Mouse (Mus musculus): ENCODE results near the gene Zfp804a.
A peak's percentile ranks its signal among the peaks of the same experiment; 100 is the strongest.

Zfp804a gene

DNA sequence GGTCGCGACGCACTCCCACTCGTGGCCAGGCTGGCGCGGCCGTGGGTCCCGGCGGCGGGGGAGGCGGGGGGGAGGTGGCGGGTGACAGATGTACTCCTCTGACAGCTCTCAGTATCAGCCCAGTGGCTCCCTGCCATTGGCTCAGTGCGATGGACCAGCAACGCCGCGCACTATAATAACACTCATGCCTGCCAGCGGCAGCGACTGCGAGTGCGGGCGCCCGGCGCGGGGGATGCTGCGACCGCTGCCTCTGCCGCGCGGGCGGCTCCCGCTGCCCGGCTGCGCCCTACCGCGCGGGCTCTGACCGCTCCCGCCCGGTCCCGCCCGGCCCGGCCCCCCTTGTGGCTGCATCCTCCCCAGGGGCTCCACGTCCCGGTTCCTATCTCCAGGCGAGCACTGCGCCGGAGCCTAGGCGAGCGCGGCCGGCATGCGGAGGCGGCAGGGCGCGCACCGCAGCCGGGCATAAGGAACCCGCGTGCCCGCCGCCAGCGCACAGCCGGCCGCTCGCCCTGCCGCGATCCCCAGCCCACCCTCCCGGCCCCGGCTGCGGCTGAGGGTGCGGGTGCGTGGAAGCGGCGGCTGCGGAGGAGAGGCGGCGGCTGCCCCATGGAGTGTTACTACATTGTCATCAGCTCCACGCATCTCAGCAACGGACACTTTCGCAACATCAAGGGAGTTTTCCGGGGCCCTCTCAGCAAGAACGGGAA lies at the start of gene Zfp804a:
Zfp804a (plus strand) TSS at position 38 of the 707 bp plus-strand sequence.
- DNase-seq (ENCODE audit: low spot score): no peak

DNA sequence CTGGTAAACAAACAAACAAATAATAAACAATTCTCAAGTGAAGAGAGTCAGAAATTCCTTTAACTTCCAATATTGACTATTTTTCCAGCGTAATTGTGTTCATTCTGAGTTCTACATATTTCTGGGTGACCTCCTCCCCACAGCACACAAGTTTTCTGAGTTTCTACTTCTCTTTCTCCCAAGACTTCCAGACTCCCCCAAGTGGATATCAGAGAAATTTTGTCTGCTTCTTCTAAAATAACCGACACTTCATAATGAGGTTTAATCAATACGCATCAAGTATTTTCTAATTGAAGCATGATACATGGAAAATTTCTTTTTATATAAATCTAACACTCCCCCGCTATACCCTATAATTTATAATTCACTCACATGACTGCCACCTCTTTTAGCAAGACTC lies 1.4 kb upstream of the Zfp804a start:
- no peak for DNase-seq (ENCODE audit: low spot score)

DNA sequence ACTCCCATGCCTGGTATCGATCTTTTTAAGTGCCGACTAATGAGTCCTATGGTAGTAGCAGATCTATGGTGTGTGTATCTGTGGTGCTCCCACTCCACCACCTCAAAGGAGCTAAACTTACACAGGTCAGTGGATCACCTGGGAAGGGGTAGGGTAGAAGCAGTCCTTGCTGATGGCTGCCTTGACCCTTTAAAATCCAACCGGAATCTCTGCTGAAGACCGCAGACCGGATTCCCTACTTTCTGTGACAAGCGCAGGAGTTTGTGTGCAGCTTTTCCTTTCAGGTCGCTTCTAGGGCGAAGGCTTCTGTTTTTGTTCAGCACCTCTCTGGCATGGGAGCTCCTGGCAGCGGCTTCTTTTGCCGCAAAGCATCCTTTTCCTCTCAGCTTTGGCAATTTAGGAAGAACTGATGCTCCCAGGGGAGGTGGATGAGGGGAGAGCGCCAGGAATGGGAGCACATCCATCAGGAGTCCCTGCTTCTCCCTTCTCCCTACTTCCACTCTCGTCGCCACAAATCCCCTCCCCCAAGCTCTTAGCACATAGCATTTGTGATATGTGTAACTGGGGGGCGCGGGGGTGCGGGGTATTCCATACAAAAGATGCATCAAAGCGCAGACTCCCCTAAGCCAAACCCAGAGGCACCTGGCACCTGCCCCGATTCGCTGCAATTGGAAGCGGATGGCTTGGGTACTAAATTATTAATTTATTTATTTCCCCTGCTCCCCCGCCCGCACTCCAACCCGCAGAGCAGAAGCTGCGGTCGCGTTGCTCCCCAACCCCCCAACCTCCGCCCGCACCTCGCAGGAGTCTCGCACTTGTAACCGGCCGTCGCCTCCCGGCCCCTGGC lies 461 bp upstream of the Zfp804a start:
- DNase-seq (ENCODE audit: low spot score): no peak

DNA sequence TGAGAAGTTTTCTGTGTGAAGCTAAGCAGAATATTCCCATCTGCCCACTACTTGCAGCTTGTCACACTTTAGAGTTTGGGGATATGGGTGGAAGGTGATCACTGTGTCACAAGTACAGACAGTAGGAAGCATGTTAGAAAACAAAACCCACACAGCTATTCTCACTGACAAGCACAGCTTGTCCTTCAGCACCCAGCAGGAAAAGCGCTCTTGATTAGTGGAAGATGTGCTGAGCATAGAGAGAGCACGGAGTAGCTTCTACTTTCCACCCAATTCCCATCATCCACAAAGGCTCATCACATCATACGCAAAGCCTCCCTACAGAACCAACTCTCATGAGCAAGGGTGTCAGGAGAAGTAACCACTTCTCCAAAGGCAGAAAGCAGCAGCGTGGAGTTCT lies 1.4 kb downstream of the Zfp804a start:
- DNase-seq (ENCODE audit: low spot score): no peak

DNA sequence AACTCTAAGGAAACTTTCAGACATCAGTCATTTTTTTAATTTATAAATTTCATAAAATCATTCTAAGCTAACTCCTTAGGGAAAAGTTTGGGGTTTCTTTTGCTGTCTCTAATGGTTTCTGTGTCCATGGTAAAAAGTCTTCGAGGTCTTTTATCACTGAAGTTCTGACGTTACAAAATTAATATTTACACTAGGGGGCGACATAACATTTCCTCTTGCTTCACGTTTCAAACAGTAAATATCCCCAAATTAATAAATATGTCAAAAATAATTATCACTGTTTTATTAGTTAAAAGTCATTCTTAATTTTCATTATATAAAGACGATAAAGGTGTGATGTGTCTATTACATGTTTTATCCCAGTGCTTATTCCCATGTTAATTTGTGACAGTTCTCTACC lies 11.6 kb downstream of the Zfp804a start:
- peak; percentile 29 for DNase-seq (ENCODE audit: low spot score)

DNA sequence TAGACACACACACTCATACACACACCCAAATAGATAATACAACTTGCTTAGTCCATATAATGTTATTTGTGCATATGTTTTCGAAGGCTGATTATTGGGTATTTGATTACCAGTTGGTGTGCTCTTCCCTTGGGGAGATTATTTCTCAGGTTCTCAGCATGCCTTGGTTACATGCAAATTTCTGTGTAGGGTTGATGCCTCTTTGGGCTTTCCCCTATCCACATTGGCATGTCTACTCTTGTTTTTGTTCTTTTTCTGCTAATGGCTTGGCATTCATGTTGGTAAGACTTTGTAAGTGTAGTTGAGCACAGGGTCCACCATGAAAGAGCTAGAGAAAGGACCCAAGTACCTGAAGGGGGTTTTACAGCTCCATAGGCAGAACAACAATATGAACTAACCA lies 14.9 kb downstream of the Zfp804a start:
- DNase-seq (ENCODE audit: low spot score): no peak

DNA sequence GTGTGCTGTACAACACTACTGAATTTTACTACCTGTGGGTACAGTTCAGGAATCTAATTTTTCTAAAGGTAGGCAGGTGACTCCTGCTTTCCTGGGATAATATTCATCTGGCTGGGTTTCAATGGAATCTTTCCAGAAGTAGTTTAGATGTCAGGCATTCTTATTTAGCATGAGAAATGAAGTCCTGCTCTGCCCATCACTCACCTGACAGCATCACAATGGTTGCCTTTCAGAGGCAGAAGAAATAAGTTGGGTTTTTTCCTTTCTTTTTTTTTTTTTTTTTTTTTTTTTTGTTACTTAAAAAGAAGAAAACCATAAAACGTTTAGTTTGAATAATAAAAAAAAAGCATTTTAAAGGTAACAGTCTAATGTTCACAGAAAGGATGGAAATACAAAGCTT lies 16.1 kb downstream of the Zfp804a start:
- DNase-seq (ENCODE audit: low spot score): no peak

DNA sequence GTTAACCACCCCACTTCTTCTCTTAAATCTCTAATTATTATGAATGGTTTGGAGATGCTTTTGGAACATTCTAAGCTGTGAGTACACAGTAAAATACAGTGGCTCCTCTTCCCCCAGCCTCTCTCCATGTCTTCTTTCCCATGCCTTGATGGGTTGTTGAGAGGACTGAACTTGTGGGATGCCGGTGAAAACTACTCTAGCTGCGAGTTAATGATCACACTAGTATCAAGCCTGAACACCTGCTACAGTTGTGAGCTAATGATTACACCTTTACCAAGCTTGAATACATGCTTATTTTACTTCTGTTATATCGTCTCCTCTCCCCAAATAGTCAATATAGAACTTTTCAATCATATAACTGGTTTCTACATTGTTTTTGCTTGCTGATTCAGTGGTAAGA lies 23.9 kb downstream of the Zfp804a start:
- no peak for DNase-seq (ENCODE audit: low spot score)

DNA sequence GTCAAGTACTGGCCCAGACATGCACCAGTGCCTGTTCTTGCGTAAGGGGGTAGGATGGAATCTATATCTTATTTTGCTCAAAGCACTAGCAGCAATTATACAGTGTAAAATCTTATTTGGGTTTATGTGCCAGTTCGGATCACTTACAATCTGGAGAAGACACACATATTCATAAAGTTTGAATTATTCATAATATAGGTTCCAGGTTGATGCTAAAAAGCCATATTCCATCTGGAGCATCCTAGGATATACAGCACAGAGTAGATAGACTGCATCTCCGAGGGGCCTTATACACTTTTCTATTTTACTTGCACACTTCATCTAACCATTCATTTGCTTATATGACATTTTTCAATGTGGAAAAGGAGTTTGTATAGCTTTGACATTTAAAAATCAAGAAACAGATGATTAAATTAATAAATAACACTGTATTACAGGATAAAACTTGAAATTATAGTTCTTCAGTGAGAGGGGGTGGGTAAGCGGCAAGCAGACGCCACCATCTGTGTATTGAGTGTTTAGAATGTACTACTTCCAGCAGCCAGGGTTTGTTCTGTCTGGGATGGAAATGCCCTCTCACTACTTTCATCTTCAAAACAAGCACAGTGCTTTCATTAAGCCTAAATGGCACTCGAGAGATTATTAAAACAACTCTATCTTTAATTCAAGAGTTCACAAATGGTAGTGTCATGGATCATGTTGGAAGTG lies 25.4 kb downstream of the Zfp804a start:
- DNase-seq (ENCODE audit: low spot score): no peak

DNA sequence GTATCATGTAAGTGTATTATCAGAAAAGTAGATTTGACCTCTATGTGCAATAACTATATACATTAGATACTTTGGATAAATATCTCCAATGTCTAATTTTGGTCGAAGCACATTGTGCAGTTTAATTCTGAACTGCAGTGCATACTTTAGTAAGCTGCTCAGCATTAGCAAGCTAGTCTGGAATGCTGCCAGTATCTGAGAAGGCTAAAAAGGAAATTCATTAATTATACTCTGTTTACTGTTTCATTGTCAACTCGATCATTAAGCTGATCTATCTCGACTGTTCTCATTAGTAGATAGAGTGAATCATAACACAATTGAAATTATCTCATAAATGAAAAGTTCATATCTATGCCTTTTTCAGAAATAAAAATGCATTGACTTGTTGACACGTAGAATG lies 27.7 kb downstream of the Zfp804a start:
- no peak for DNase-seq (ENCODE audit: low spot score)

DNA sequence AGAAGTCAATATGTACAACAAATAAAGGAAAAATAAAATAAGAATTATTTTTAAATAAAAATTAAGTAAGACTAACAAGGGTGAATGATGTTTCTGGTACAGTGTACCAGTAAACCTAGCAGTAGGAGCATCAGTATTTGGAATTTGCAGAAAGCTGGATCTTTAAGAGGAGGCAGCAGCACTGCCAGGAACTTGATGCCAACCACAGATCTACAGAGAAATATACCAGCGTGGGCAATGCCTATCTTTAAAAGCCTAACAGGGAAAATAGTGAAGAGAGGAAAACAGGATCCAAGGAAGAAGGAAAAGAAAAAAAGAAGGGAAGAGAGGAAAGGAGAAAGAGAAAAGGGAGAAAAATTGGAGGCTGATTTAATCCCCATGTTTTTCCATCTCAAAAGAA lies 60.1 kb downstream of the Zfp804a start:
- DNase-seq (ENCODE audit: low spot score): no peak

DNA sequence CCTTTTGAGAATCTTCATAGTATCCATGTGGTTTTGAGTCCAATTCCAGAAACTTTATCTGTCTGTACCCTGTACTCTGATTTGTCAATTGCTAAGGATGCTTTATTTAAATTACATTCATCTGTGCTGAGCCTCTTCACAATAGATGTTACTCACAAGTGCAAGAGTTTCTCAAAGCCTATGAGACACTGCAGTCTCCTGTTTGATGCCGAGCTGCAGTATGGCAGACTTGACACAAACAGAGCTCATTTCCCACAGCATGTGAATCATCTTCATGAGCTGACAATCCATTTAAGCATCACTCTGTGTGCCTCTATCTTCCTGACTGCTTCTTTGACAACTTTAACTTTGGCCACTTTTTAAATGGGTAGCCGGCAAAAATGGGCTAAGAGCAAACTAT lies 60.6 kb downstream of the Zfp804a start:
- no peak for DNase-seq (ENCODE audit: low spot score)

DNA sequence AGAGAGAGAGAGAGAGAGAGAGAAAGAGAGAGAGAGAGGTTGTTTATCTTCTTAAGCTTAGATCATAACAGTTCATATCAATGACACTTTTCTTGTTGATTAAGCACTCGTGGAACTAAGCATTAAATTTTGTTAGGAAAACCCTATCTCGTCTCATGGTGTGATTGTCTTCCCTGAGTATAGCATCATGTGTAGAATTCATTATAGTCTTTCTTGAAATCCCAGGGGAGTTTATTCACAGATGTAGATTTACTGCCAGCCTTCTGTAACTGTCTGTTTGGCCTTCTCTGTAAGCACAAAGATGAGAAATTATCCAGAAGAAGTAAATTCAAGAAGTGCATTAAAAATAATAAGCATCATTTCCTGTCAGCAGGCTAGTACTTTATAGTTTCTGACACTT lies 66.6 kb downstream of the Zfp804a start:
- DNase-seq (ENCODE audit: low spot score): no peak

DNA sequence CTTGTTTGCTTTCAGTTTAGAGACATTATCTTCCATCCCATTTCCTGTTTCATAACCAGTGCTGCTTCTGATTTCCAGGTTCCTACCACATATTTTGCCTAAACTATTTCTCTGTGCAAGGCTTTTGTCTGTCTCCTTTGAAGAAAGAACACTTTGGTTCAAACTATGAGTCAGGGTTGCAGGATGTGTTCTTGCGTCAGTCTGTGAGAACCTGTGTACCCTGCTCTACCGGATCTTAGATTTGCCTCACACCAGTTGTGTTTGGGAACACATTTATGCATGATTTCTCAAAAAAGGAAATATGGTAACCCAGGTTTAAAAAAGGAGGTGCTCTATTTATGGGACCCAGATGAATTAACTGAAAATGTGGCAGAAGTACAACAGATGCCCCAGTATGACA lies 125.7 kb downstream of the Zfp804a start:
- DNase-seq (ENCODE audit: low spot score): no peak

DNA sequence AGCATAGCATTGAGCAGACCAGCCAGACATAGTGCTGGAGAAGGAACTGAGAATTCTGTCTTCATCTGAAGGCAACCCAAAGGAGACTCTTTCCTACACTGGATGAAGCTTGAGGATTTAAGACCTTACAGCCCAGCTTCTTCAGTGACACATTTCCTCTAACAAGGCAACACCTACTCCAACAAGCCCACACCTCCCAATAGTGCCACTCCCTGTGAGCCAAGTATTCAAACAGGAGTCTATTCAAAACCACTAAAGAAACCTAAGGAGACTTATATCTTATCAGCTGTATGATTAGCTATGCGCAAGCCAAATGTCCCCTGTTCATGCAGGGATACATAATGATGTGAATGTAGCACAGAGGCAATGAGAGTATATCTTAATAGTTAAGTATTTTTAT lies 128.0 kb downstream of the Zfp804a start:
- no peak for DNase-seq (ENCODE audit: low spot score)

DNA sequence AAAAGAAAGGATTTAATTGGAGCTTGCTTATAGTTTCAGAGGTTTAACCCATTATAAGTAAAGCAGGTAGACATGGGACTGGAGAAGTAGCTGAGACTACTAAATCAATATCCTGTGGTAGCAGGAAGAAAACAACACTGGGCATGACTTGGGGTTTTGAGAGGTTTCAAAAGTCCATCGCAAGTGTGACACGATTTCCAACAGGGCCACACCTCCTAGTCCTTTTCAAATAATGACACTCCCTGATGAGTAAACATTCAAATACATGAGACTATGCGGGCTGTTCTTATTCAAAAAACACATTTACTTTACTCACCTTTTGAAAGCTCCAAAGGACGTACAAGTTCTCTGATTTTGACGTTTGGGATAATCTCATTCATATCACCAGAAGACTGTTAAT lies 146.9 kb downstream of the Zfp804a start:
- no peak for DNase-seq (ENCODE audit: low spot score)

DNA sequence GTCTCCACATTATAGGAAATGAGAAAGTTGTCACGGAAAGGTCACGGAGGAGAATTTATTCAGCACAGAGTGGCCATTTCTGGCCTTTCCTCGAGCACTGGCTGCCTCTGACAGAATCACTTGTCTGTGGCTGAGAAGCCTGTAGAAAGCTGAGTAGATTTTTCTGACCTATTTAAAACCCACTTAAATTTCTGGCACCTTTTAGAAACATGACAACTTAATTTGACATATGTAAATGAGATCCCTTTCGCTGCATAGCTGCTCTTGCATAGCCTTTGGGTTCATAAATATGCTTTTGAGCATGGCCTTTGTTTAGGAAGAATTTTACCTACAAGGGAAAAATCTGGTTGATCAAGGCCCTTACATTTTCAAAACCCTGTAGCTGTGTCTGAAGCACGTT lies 147.6 kb downstream of the Zfp804a start:
- no peak for DNase-seq (ENCODE audit: low spot score)

DNA sequence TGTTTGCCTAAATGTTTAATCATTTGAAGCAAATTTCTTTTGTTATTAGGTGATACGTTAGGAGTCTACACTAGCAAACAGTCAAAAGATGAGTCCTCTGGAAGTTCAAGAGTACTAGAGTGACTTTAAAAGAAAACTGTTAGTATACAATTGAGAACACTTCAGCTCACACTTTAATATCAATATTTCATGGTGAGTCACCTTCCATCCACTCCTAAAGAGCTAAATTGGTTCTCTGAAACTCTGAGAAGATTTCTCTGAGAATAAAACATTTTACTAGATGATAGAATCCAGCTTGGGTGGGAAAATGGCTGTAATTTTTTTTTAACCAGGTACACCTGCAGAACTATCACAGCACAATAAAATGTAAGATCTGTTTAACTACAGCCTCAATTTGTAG lies 157.6 kb downstream of the Zfp804a start:
- no peak for DNase-seq (ENCODE audit: low spot score)

DNA sequence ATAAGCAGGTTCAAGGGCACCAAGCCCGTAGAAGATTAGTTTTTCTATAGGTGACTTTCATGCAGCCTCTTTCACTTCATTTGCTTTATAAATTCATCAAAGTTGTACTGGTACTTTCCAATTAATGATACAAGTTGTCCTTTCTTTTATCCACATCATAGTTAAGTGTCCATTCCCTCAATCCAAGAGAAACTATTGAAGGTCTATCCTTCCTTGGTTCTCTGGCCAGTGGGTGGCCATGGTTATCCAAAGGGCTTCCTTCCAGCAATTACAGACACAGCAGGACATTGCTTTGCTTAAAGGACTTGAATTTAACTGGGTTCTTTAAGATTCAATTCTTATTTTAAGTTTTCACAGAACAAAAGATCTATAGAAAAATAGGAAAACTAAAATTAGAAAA lies 158.9 kb downstream of the Zfp804a start:
- DNase-seq (ENCODE audit: low spot score): no peak

DNA sequence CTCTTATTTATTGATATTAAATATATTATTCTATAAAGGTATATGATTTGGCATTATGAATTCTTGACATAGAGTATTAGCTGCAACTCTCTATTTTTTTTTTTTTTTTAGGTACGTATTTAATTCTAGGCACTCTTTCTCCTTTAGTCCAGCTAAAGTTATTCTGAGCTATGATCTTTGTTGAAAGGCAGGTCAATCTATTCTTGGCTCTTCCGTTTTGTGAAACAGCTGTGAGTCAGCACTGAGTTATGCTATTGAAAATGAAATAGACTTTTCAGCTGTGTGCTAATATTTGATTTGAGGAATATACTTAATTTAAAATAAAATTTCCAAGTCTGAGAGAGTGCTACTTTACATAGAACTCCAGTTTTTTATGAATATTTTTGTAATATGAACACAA lies 164.9 kb downstream of the Zfp804a start:
- DNase-seq (ENCODE audit: low spot score): no peak

DNA sequence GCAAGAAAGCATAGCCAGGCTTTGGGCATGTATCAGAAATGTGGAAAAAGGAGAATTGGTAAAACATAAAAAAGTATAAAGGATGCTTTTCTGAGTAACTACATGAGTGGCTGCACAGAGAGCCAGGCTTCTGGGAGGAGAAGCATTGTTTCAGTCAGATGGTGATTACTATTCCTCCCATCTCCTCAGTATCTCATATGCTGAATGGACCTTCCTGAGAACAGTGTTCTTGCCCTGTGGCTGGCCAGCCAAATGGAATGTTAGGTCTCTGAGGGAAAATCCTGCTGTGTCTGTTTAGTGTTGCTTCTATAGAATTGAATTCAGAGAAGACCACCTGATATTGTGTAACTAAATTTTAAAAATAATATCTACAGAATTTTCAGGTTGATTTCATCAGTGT lies 193.0 kb downstream of the Zfp804a start:
- DNase-seq (ENCODE audit: low spot score): no peak

DNA sequence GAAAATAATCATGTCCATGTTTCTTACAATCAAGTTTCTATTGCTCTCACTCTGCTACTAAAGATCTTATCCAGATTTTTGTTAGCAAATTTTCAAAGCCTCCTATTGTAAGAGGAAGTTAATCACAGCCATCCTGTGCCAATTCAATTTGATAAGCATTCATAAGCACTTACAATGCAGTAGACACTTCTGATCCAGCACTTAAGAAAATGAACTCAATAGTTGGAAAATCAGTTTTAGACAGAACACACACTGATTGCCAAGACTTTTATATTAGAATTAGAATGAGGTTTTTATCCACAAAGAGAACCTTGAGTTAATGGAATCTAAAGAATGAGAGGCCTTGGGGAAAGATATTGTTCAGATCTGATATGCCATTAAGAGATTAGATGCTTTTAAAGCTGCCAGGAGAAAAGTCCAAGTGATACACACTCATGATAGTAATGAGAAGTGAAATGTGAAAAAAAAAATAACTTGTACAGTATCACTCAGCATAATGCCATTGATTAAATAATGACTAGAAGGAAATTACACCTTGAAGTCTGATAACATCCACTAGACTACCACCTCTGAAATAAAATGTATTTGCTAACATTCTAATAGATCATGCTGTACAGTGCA lies 194.0 kb downstream of the Zfp804a start:
- no peak for DNase-seq (ENCODE audit: low spot score)

DNA sequence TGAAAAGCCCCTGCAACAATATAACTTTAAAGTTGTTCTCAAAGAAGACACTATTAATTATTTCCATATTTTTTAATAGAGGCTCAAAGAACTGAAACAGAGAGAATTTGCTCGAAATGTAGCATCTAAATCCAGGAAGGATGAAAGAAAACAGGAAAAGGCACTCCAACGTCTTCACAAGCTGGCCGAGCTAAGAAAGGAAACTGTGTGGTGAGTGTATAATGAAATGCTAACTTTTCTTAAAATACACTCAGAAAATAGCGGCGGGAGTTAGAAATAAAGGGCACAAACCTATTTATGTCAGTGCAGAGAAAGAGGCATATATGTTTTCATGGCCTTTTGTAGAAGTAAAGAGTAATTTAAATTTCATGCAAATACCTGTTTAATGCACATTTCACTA lies 200.4 kb downstream of the Zfp804a start:
- no peak for DNase-seq (ENCODE audit: low spot score)
